Mouse (Mus musculus): ENCODE measurements around the gene Mog.
"Not testable (repeated sequence)": the region's sequence is repeated elsewhere in the genome, so short reads cannot be mapped to it uniquely, and the experiment has no call there.

DNA sequence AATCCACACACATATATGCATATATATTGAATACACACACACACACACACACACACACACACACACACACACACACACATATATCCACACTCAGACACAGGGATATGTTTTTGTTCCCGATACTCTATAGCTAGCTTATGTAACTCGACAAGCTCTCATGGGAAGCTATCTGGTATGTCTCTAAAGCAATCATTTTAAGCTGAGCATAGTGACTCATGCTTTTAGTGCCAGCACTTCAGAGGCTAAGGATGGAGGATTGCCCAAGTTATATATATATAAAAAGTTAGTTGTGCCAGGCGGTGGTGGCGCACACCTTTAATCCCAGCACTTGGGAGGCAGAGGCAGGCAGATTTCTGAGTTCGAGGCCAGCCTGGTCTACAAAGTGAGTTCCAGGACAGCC lies 4.0 kb downstream of the Mog start:
- TF ChIP-seq GATA1 (IDR thresholded peaks at IDR 0.05; ENCODE audit: borderline replicate concordance, low read length); FLI1 (IDR thresholded peaks at IDR 0.05; ENCODE audit: low read length): not testable (repeated sequence)
